Mouse (Mus musculus): Measurements from ENCODE around the gene F9.
A peak's percentile ranks its signal among the peaks of the same experiment; 100 is the strongest.
"Not testable (repeated sequence)": the region's sequence is repeated elsewhere in the genome, so short reads cannot be mapped to it uniquely, and the experiment has no call there.

Gene F9

DNA sequence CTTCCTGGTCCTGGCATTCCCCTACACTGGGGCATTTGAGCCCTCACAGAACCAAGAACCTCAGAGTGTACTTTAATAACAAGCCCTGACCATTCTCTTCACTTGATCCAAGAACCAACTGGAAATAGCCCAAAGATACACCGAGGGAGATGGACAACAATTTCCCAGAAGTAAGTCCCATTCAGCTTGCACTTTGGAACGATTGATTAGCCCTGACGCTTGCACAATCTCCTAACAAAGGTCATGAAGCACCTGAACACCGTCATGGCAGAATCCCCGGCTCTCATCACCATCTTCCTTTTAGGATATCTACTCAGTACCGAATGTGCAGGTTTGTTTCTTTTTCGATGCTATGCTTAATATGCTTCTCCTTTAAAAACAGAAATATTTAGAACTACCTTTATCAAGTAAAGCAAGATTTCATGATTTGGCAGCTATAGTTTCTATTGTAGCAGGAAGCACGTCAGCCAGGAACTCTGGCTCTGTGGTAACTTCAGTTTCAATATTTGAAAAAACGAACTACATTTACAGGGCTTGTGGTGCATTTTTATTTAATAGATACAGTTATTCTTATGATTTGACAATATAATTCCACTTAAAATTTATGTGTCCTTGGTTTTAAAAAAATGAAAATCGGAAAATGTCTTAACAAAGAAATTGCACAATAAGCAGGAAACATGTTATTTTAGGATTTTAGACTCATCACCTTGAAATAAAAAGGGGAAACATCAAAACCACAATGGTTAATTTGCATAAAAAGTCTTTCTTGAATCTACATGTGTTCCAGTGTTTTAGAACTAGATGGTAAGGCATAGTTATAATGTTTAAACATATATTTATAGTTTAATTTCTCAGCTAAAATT, at the start of gene F9:
TSS of gene F9 (plus strand) at position 244 of the 863 bp plus-strand sequence.
- DNase-seq, result no peak

DNA sequence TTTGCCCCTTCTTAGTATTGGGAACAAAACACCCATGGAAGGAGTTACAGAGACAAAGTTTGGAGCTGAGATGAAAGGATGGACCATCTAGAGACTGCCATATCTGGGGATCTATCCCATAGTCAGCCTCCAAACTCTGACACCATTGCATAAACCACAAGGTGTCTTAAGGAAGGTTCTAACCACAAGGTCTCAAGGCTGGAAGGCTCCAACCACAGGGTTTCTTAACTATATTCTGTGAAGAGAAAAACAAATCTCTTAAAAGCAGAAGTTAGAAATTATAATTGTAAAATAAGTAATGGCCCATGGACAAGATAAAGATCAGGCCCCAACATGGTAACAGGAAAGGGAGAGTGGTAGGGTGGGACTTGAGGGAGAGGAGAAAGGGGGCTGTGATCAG, 29.5 kb upstream of the F9 start:
- not testable (repeated sequence) for DNase-seq

DNA sequence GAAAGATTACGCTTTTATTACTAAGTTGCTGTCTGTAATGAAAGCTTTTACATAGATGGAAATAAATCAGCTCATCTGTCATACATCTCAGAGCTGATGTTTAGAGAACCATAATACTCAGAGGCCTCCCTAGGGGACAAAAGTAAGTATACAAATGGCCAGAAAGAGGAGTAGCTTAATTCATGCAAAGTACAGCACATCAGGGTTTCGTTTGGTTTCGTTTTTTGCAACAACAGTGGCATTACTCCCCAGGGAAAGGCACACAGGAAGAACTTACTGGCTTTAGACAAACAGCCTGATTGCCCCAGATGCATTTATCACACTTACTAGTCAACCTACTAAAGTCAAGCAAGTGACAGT, 800 bp downstream of the F9 start:
- DNase-seq, result no peak

DNA sequence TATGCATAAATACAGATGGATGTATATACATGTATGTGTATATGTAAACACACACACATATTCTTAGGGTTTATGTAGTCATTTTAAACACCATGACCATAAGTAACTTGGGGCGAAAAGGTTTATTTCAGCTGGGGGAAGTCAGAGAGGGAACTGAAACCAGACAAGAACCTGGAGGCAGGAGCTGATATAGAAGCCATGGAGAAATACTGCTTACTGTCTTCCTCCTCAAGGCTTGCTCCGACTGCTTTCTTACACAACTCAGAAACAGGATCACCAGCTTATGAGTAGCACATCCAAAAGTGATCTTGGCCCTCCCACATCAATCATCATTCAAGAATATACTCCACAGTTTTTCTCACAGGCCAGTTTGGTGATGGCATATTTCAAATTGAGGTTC, 2.2 kb downstream of the F9 start:
- no peak for DNase-seq

DNA sequence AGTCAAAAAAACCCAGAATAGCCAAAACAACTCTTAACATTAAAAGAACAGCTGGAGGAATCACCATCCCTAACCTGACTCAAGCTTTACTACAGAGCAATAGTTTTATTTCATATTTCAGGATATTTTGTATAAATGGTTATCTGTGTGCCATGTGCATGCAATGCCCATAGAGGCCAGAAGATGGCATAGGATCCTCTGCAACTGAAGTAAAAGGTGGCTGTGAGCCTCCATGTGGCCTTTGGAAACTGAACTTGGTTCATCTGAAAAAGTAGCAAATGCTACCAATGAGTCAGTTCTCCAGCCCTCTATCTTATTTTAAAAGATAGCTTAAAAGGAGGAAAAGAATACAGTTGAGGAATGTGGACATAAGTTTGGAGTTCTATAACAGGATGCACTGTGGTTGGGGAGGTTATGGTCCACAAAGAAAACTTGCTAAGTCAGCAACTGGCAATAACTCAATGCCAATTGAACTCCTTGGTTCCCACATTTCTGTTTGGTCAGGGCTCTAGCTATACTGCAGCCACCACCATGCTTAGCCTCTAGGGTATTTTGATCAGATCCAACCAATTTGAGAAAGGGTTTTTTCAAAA, 13.9 kb downstream of the F9 start:
- DNase-seq, result peak; percentile 33

DNA sequence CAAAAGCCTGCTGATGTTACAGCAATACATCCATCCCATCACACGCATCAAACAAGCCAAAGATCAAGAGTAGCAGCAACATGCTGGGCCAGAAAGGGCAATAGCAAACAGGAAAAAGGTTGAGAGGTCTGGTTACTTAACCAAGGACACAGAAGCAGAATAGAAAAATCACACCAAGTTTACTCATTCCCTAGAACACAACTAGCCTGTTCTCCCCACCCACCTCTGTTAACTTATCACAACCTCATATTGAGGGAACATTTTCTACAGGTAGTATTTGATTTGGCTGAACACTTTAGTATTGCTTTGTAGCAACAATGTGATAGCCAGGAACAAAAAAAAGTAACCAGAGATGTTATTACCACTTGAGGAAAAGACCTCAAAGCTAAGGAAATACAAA, 15.3 kb downstream of the F9 start:
- no peak for DNase-seq

DNA sequence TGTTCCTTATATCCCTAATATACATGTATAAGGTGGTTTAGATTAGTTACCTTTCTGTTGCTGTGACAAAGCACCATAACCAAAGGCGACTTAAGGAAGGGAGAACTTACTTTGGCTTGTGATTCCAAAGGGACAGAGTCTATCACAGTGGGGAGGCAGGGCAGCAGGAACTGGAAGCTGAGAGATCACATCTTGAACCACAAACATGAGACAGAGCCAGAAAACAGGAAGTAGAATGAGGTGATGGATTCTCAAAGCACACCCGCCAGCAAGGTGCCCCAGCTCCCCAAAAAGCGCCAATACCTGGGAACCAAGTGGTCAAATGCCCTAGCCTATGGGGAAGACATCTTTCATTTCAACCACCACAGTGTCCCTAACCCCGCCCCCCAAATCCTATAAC, 21.7 kb downstream of the F9 start:
- no peak for DNase-seq

DNA sequence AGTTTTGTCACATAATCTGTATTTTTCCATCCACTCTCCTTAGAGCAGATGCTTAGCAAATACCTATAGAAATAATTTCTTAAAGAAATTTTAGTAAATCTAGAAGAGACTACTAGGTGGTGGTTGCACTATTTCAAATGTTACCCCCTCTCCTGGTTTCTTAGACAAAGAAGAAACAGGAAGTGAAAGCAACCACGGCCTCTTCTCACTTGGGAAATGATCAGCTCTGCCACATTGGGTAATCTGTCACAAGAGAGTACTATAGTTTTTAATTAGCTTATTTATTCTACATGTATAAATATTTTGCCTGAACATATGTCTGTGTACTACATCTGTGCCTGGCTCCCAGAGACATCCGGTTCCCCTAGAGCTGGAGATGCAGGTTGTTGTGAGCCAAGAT, 22.3 kb downstream of the F9 start:
- DNase-seq, result no peak

DNA sequence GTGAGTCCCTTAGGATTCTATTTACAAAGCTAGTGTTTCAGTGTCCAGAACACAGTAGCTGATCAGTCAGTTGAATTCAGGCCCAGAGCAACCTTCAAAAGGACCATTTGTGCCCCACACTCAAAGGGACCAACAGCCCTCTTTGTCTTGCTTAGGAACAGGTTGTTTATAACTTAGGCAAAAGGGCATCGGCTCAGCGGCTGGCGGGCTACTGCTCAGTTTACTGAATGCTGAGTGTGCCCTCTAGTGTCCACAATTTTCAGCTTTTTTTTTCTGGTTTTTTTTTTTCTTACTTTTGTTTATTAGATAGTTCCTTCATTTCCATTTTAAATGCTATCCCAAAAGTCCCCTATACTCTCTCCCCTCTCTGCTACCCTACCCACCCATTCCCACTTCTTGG, 27.4 kb downstream of the F9 start:
- peak; percentile 17 for DNase-seq

DNA sequence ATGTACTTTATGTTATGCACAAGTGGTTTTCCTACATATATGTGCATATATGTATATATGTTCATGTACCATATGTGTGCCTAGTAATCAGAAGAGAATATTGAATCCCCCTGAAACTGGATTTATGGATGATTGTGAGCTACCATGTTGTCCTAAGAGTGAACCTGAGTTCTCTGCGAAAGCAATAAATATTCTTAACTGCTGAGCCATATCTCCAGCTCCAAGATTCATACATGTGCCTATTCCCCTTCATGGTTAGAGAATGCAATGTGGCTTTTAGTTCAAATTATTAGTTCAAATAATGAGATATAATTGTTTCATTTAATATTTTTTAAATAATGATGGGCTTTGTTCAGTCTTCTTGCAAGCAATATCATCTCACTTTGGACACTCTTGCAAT, 55.5 kb downstream of the F9 start:
- no peak for DNase-seq

DNA sequence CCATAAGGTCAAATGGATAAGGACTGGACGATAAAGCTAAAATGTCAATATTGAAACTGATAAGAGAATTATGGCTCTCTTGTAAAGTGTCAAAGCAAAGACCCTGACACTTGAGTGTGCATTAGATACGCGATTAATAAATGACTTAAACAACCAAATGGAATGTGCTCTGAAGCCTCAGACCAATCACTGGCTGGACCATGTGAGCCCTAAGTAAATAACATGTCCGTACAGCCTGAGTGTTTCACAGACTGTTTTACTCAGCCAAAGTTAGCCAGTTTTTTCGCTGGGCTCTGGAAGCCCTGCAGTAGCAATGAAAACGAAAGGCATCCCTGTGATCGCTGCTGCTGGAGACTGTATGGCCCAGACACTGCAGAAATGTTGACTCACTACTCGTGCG, 55.9 kb downstream of the F9 start:
- DNase-seq, result no peak

DNA sequence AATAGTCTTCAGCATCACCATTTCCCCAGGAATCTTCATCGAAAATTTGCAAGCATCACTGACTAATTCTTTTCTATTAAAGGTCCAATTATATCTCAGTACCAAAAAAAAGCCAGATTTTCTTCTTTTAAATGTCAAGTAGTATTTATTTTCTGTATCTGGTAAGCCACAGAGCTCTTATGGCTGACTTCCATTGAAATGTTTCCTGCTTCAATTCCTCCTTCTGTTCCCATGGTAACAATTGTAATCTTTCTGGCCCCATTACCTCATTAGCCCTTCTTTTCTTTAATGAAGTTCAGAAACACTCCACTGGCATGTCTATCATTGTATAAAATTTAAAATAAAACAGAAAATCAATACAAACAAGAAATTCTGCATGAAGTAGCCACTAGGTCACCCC, 76.1 kb downstream of the F9 start:
- DNase-seq, result no peak
